Mouse (Mus musculus): ENCODE data around the gene Selenoi. TPM values are rescaled to one million over a fixed set of nuclear protein-coding genes. Genes with fewer than 3 reads are reported as not detected.

Selenoi gene
- total and polyA plus RNA-seq, 3 experiments = 43.4 to 101 (median 76.3) TPM

GRCm38 (mm10) chr5:30201521-30201920 lies 30.9 kb upstream of the Selenoi start (continued):
- no peak for TF ChIP-seq POLR2AphosphoS5 (IDR thresholded peaks at IDR 0.05; ENCODE audit: borderline replicate concordance, low read depth, low read length)
- peak; percentile 61 to 81 (median 63) for TF ChIP-seq CTCF (IDR thresholded peaks at IDR 0.05 in 2 of 3, conservative IDR thresholded peaks at IDR 0.05 in 1 of 3; ENCODE audit: control insufficient read depth in 1 of 3, insufficient read depth in 1 of 3, low read depth in 2 of 3, low read length in 3 of 3, poor library complexity in 1 of 3, severe bottlenecking in 1 of 3)
- no peak for TF ChIP-seq NELFE (IDR thresholded peaks at IDR 0.05; ENCODE audit: low read depth, low read length)
- no peak for TF ChIP-seq ZNF384 (IDR thresholded peaks at IDR 0.05; ENCODE audit: low read depth, low read length)
- peak; percentile 53 for TF ChIP-seq ZC3H11A (IDR thresholded peaks at IDR 0.05; ENCODE audit: low read depth, low read length)
- TF ChIP-seq MEF2A (IDR thresholded peaks at IDR 0.05; ENCODE audit: extremely low read depth, insufficient replicate concordance, low read depth, low read length, poor library complexity, severe bottlenecking) = no peak
- TF ChIP-seq MAX (IDR thresholded peaks at IDR 0.05; ENCODE audit: low read length) = no peak
- no peak for TF ChIP-seq NRF1 (IDR thresholded peaks at IDR 0.05; ENCODE audit: insufficient read depth, low read depth, low read length, poor library complexity, severe bottlenecking)
- TF ChIP-seq E2F4 (IDR thresholded peaks at IDR 0.05; ENCODE audit: borderline replicate concordance, low read depth, low read length) = no peak

- H3K27me3 ChIP-seq (ENCODE audit: control insufficient read depth in 1 of 2, insufficient read depth in 2 of 2, low read length in 2 of 2) = no peaks in the 10 kb centered on the region
- H3K9me3 ChIP-seq (replicated peaks; ENCODE audit: insufficient read depth, low read length) = no peaks in the 10 kb centered on the region
- no peak overlapping the region for H3K27ac ChIP-seq (ENCODE audit: control insufficient read depth, low read depth, low read length)
- TF ChIP-seq E2F4 (IDR thresholded peaks at IDR 0.05; ENCODE audit: borderline replicate concordance, low read depth, low read length) (no peak), RAD21 (IDR thresholded peaks at IDR 0.05; ENCODE audit: low read depth, low read length) (no peak), EP300 (IDR thresholded peaks at IDR 0.05; ENCODE audit: low read depth in 1 of 2, low read length in 2 of 2) (no peak), NELFE (IDR thresholded peaks at IDR 0.05; ENCODE audit: low read depth, low read length) (no peak), KAT2A (conservative IDR thresholded peaks at IDR 0.05; ENCODE audit: low read depth, low read length) (no peak), CHD1 (IDR thresholded peaks at IDR 0.05; ENCODE audit: low read depth, low read length) (no peak), ETS1 (IDR thresholded peaks at IDR 0.05; ENCODE audit: low read depth, low read length) (no peak)
- no peaks in the 10 kb centered on the region for H3K79me2 ChIP-seq (ENCODE audit: control insufficient read depth, insufficient read depth, low read length, poor library complexity)
- H3K36me3 ChIP-seq (ENCODE audit: control insufficient read depth in 1 of 2, insufficient read depth in 2 of 2, low read length in 2 of 2) = peaks cover 0 to 7% of the 10 kb centered on the region in 2 experiments; a peak in 2 of 4 replicates
- no peak overlapping the region for H3K9ac ChIP-seq (ENCODE audit: control insufficient read depth, low read depth, low read length, poor library complexity, severe bottlenecking)
- peak; percentile 71 for DNase-seq (ENCODE audit: low read depth, low spot score)
- H3K4me3 ChIP-seq (ENCODE audit: control insufficient read depth in 1 of 2, insufficient read depth in 1 of 2, low read depth in 2 of 2, low read length in 2 of 2) = no peak overlapping the region
- H3K4me1 ChIP-seq (ENCODE audit: control insufficient read depth in 1 of 2, insufficient read depth in 2 of 2, low read length in 2 of 2) = peaks cover 2 to 29% of the 10 kb centered on the region in 2 experiments; a peak in 3 of 4 replicates
Observed at GRCm38 (mm10) chr5:30202221-30202620, 30.2 kb upstream of the Selenoi start.

- Histone ChIP-seq H3K4me1 (ENCODE audit: control insufficient read depth in 1 of 2, insufficient read depth in 2 of 2, low read length in 2 of 2) (peaks cover 0 to 21% of the 10 kb centered on the region in 2 experiments; a peak in 2 of 4 replicates), H3K27me3 (ENCODE audit: control insufficient read depth in 1 of 2, insufficient read depth in 2 of 2, low read length in 2 of 2) (no peaks in the 10 kb centered on the region), H3K9ac (ENCODE audit: control insufficient read depth, low read depth, low read length, poor library complexity, severe bottlenecking) (no peak overlapping the region), H3K9me3 (replicated peaks; ENCODE audit: insufficient read depth, low read length) (no peaks in the 10 kb centered on the region), H3K27ac (ENCODE audit: control insufficient read depth, low read depth, low read length) (no peak overlapping the region), H3K79me2 (ENCODE audit: control insufficient read depth, insufficient read depth, low read length, poor library complexity) (no peaks in the 10 kb centered on the region), H3K4me3 (ENCODE audit: control insufficient read depth in 1 of 2, insufficient read depth in 1 of 2, low read depth in 2 of 2, low read length in 2 of 2) (no peak overlapping the region), H3K36me3 (ENCODE audit: control insufficient read depth in 1 of 2, insufficient read depth in 2 of 2, low read length in 2 of 2) (peaks cover 0 to 3% of the 10 kb centered on the region in 2 experiments; a peak in 1 of 4 replicates)
- DNase-seq (ENCODE audit: low read depth, low spot score) = no peak
- TF ChIP-seq EP300 (IDR thresholded peaks at IDR 0.05; ENCODE audit: low read depth in 1 of 2, low read length in 2 of 2) (no peak), MXI1 (IDR thresholded peaks at IDR 0.05; ENCODE audit: low read depth, low read length) (no peak), MAX (IDR thresholded peaks at IDR 0.05; ENCODE audit: low read length) (no peak), HCFC1 (IDR thresholded peaks at IDR 0.05; ENCODE audit: low read depth, low read length) (no peak), USF1 (IDR thresholded peaks at IDR 0.05; ENCODE audit: low read depth, low read length) (no peak), MEF2A (IDR thresholded peaks at IDR 0.05; ENCODE audit: extremely low read depth, insufficient replicate concordance, low read depth, low read length, poor library complexity, severe bottlenecking) (no peak), KAT2A (conservative IDR thresholded peaks at IDR 0.05; ENCODE audit: low read depth, low read length) (no peak), MYC (IDR thresholded peaks at IDR 0.05; ENCODE audit: low read depth, low read length) (no peak), POLR2AphosphoS2 (IDR thresholded peaks at IDR 0.05; ENCODE audit: low read length) (no peak), NRF1 (IDR thresholded peaks at IDR 0.05; ENCODE audit: insufficient read depth, low read depth, low read length, poor library complexity, severe bottlenecking) (no peak), ZMIZ1 (IDR thresholded peaks at IDR 0.05; ENCODE audit: low read depth, low read length) (no peak), E2F4 (IDR thresholded peaks at IDR 0.05; ENCODE audit: borderline replicate concordance, low read depth, low read length) (no peak)
Observed at GRCm38 (mm10) chr5:30203216-30203885, 29.0 kb upstream of the Selenoi start.

All from MEL (cell line).